Mouse (Mus musculus): ENCODE data around the gene Cd207.
"Not testable (repeated sequence)": the region's sequence is repeated elsewhere in the genome, so short reads cannot be mapped to it uniquely, and the experiment has no call there.

The Cd207 gene

GRCm38 (mm10) chr6:83696684-83697083 is 19.0 kb upstream of the Cd207 start:
- no peak for DNase-seq

- DNase-seq = no peak
Observed at GRCm38 (mm10) chr6:83695731-83696130, 18.1 kb upstream of the Cd207 start.

- DNase-seq = peak; percentile 71 to 76
Observed at GRCm38 (mm10) chr6:83693835-83694234, 16.2 kb upstream of the Cd207 start.

- no peak for DNase-seq
Observed at GRCm38 (mm10) chr6:83692962-83693361, 15.3 kb upstream of the Cd207 start.

GRCm38 (mm10) chr6:83690936-83691335 is 13.3 kb upstream of the Cd207 start:
- no peak for DNase-seq

GRCm38 (mm10) chr6:83690277-83690676 is 12.6 kb upstream of the Cd207 start:
- DNase-seq = peak; percentile 57 to 72

GRCm38 (mm10) chr6:83689374-83689773 is 11.7 kb upstream of the Cd207 start:
- no peak for DNase-seq

- DNase-seq = peak; percentile 79 to 88
Observed at GRCm38 (mm10) chr6:83673395-83673794, 4.3 kb downstream of the Cd207 start.

GRCm38 (mm10) chr6:83665009-83665408 is 12.6 kb downstream of the Cd207 start:
- DNase-seq = no peak

GRCm38 (mm10) chr6:83660821-83661220 is 16.8 kb downstream of the Cd207 start:
- DNase-seq = no peak

- DNase-seq = no peak
Observed at GRCm38 (mm10) chr6:83656087-83656486, 21.6 kb downstream of the Cd207 start, which contains the start of gene Clec4f. Gene Clec4f, minus strand, starts transcription at chr6:83656187.

GRCm38 (mm10) chr6:83646715-83647114 is 30.9 kb downstream of the Cd207 start:
- no peak for DNase-seq

GRCm38 (mm10) chr6:83635329-83635728 is 42.3 kb downstream of the Cd207 start:
- no peak for DNase-seq

GRCm38 (mm10) chr6:83634631-83635030 is 43.0 kb downstream of the Cd207 start:
- not testable (repeated sequence) for DNase-seq

- DNase-seq = not testable (repeated sequence)
Observed at GRCm38 (mm10) chr6:83634106-83634505, 43.6 kb downstream of the Cd207 start.

- DNase-seq = no peak
Observed at GRCm38 (mm10) chr6:83631815-83632214, 45.8 kb downstream of the Cd207 start.

GRCm38 (mm10) chr6:83626781-83627180 is 50.9 kb downstream of the Cd207 start:
- DNase-seq = peak in 1 of 2 experiments; percentile 9

All from cerebellum, postnatal 14 days (tissue).